Mouse (Mus musculus): ENCODE results near the gene Gdap1l1.

The Gdap1l1 gene

GRCm38 (mm10) chr2:163449276-163449675 lies 11.0 kb downstream of the Gdap1l1 start:
- CTCF ChIA-PET, result no interaction called here
- POLR2A ChIA-PET, result interaction anchor here in 1 of 4 experiments (1.0 kb wide), 1 partner anchor 14 kb away, joined by 3 read pairs; no protein-coding TSS in a partner anchor

GRCm38 (mm10) chr2:163450668-163451295 lies 12.5 kb downstream of the Gdap1l1 start:
- POLR2A ChIA-PET, result interaction anchor here in 3 of 4 experiments (0.7 to 3.5 kb wide), 6 partner anchors 10 to 181 kb away, joined by 3 to 13 read pairs (median 8); partner anchors contain the start of gene Fitm2 (in 1 of the 3)
- CTCF ChIA-PET, result interaction anchor here in 3 of 4 experiments (0.6 to 2.5 kb wide), 7 partner anchors 9 to 85 kb away, joined by 3 to 13 read pairs (median 3); partner anchors contain the start of genes Fitm2 (in 1 of the 3) and Gdap1l1 (in 1 of the 3)

GRCm38 (mm10) chr2:163452738-163453137 lies 14.5 kb downstream of the Gdap1l1 start:
- ChIA-PET POLR2A (interaction anchor here in 2 of 4 experiments (1.1 to 3.5 kb wide), 7 partner anchors 10 to 34 kb away, joined by 3 to 13 read pairs (median 4); partner anchors contain the start of gene Fitm2 (in 1 of the 2)), CTCF (interaction anchor here (0.6 to 3.0 kb wide), 23 partner anchors 10 to 335 kb away, joined by 3 to 13 read pairs (median 3); partner anchors contain the start of gene Fitm2 (in 3 of the 4))

GRCm38 (mm10) chr2:163453378-163453777 lies 15.1 kb downstream of the Gdap1l1 start:
- POLR2A ChIA-PET, result interaction anchor here in 2 of 4 experiments (1.7 to 3.5 kb wide), 4 partner anchors 9 to 33 kb away, joined by 4 to 13 read pairs (median 10); partner anchors contain the start of gene Fitm2 (in 1 of the 2)
- CTCF ChIA-PET, result interaction anchor here (0.5 to 3.0 kb wide), 13 partner anchors 10 to 334 kb away, joined by 3 to 11 read pairs (median 3); partner anchors contain the start of gene Fitm2 (in 1 of the 4)

GRCm38 (mm10) chr2:163458539-163459265 lies 20.4 kb downstream of the Gdap1l1 start:
- ChIA-PET CTCF (interaction anchor here in 2 of 4 experiments (1.0 to 2.6 kb wide), 5 partner anchors 12 to 133 kb away, joined by 3 to 10 read pairs (median 6); partner anchors contain the start of gene Fitm2 (in 2 of the 2)), POLR2A (interaction anchor here in 2 of 4 experiments (0.6 to 2.7 kb wide), 5 partner anchors 14 to 497 kb away, joined by 3 to 9 read pairs (median 3); partner anchors contain the start of gene Fitm2 (in 1 of the 2))

- ChIA-PET CTCF (interaction anchor here in 3 of 4 experiments (0.8 to 2.6 kb wide), 6 partner anchors 11 to 184 kb away, joined by 3 to 10 read pairs (median 6); partner anchors contain the start of gene Fitm2 (in 2 of the 3)), POLR2A (interaction anchor here in 2 of 4 experiments (0.6 to 4.9 kb wide), 5 partner anchors 11 to 370 kb away, joined by 3 to 29 read pairs (median 5); partner anchors contain the start of gene Fitm2 (in 1 of the 2))
Observed at GRCm38 (mm10) chr2:163459380-163459779, 21.1 kb downstream of the Gdap1l1 start.

GRCm38 (mm10) chr2:163460622-163461021 lies 22.3 kb downstream of the Gdap1l1 start:
- POLR2A ChIA-PET, result interaction anchor here in 2 of 4 experiments (0.6 to 4.9 kb wide), 6 partner anchors 9 to 1453 kb away, joined by 3 to 29 read pairs (median 4); partner anchors contain the start of gene Fitm2 (in 1 of the 2)
- CTCF ChIA-PET, result interaction anchor here in 1 of 4 experiments (1.0 to 2.6 kb wide), 3 partner anchors 11 to 131 kb away, joined by 3 to 10 read pairs (median 9); partner anchors contain the start of gene Fitm2

GRCm38 (mm10) chr2:163461307-163461706 lies 23.0 kb downstream of the Gdap1l1 start:
- ChIA-PET POLR2A (interaction anchor here in 3 of 4 experiments (0.7 to 4.9 kb wide), 6 partner anchors 10 to 56 kb away, joined by 3 to 30 read pairs (median 8); partner anchors contain the start of gene Fitm2 (in 2 of the 3)), CTCF (interaction anchor here in 1 of 4 experiments (0.6 kb wide), 1 partner anchor 19 kb away, joined by 3 read pairs; no protein-coding TSS in a partner anchor)

GRCm38 (mm10) chr2:163462386-163462785 lies 24.1 kb downstream of the Gdap1l1 start:
- ChIA-PET CTCF (interaction anchor here (0.9 to 2.9 kb wide), 11 partner anchors 10 to 73 kb away, joined by 3 to 21 read pairs (median 5); partner anchors contain the start of gene Fitm2 (in 4 of the 4)), POLR2A (interaction anchor here (0.5 to 4.9 kb wide), 17 partner anchors 9 to 398 kb away, joined by 3 to 30 read pairs (median 5); partner anchors contain the start of genes Fitm2 (in 3 of the 4) and Gdap1l1 (in 1 of the 4))

GRCm38 (mm10) chr2:163462801-163463200 lies 24.5 kb downstream of the Gdap1l1 start:
- CTCF ChIA-PET, result interaction anchor here (0.7 to 2.9 kb wide), 15 partner anchors 10 to 72 kb away, joined by 3 to 21 read pairs (median 4); partner anchors contain the start of gene Fitm2 (in 4 of the 4)
- POLR2A ChIA-PET, result interaction anchor here (0.5 to 4.9 kb wide), 21 partner anchors 9 to 412 kb away, joined by 3 to 30 read pairs (median 4); partner anchors contain the start of genes Fitm2 (in 3 of the 4) and Gdap1l1 (in 1 of the 4)

- ChIA-PET POLR2A (interaction anchor here in 3 of 4 experiments (0.6 to 4.9 kb wide), 20 partner anchors 9 to 412 kb away, joined by 3 to 30 read pairs (median 4); partner anchors contain the start of genes Fitm2 (in 3 of the 3) and Gdap1l1 (in 1 of the 3)), CTCF (interaction anchor here (0.7 to 2.9 kb wide), 14 partner anchors 9 to 72 kb away, joined by 3 to 21 read pairs (median 4); partner anchors contain the start of gene Fitm2 (in 4 of the 4))
Observed at GRCm38 (mm10) chr2:163463251-163463769, 25.0 kb downstream of the Gdap1l1 start.

GRCm38 (mm10) chr2:163463998-163464397 lies 25.7 kb downstream of the Gdap1l1 start:
- ChIA-PET POLR2A (interaction anchor here in 3 of 4 experiments (0.6 to 4.9 kb wide), 12 partner anchors 8 to 1892 kb away, joined by 3 to 30 read pairs (median 4); partner anchors contain the start of gene Fitm2 (in 2 of the 3)), CTCF (interaction anchor here in 3 of 4 experiments (0.5 to 2.9 kb wide), 11 partner anchors 8 to 63 kb away, joined by 3 to 21 read pairs (median 4); partner anchors contain the start of gene Fitm2 (in 2 of the 3))

- POLR2A ChIA-PET, result interaction anchor here in 3 of 4 experiments (0.6 to 4.9 kb wide), 6 partner anchors 7 to 1891 kb away, joined by 3 to 29 read pairs (median 4); partner anchors contain the start of gene Fitm2 (in 1 of the 3)
- CTCF ChIA-PET, result interaction anchor here in 3 of 4 experiments (0.5 to 2.9 kb wide), 5 partner anchors 8 to 45 kb away, joined by 3 to 21 read pairs (median 3); partner anchors contain the start of gene Fitm2 (in 1 of the 3)
Observed at GRCm38 (mm10) chr2:163464562-163464961, 26.3 kb downstream of the Gdap1l1 start.

- ChIA-PET CTCF (no interaction called here), POLR2A (no interaction called here)
Observed at GRCm38 (mm10) chr2:163466771-163467170, 28.5 kb downstream of the Gdap1l1 start.

- CTCF ChIA-PET, result interaction anchor here in 1 of 4 experiments (0.7 kb wide), 1 partner anchor 12 kb away, joined by 3 read pairs; no protein-coding TSS in a partner anchor
- POLR2A ChIA-PET, result interaction anchor here in 2 of 4 experiments (0.6 to 1.2 kb wide), 2 partner anchors 13 to 48 kb away, joined by 3 to 7 read pairs; no protein-coding TSS in a partner anchor
Observed at GRCm38 (mm10) chr2:163467585-163467984, 29.3 kb downstream of the Gdap1l1 start.

- CTCF ChIA-PET, result no interaction called here
- POLR2A ChIA-PET, result no interaction called here
Observed at GRCm38 (mm10) chr2:163468866-163469265, 30.6 kb downstream of the Gdap1l1 start.

- POLR2A ChIA-PET, result interaction anchor here in 1 of 4 experiments (3.2 to 4.0 kb wide), 2 partner anchors 12 to 50 kb away, joined by 20 to 54 read pairs; no protein-coding TSS in a partner anchor
- CTCF ChIA-PET, result no interaction called here
Observed at GRCm38 (mm10) chr2:163469711-163470110, 31.4 kb downstream of the Gdap1l1 start.
